Mouse (Mus musculus) frontal cortex, adult 2 months (tissue): ENCODE measurements around the gene Evc. TPM values are rescaled to one million over a fixed set of nuclear protein-coding genes. Genes with fewer than 3 reads are reported as not detected.
A peak's percentile ranks its signal among the peaks of the same experiment; 100 is the strongest.

Experiments
- DNase-seq, 2 experiments: peaks; one replicate each; pipeline ENCODE4 v3.0.0; 2022; ENCODE audit warnings: low spot score in 1 of 2; ENCODE audit errors: extremely low spot score in 1 of 2
- polyA plus RNA-seq: library from polyadenylated mRNA; depleted of rRNA; stranded (reverse); fragments of >200 nt; gene quantifications from 2 replicates; pipeline ENCODE4 v1.2.3, GENCODE M21; 2012; rRNA removed

Evc gene
- 13.8 and 14.0 TPM in 2 replicates for polyA plus RNA-seq

DNA sequence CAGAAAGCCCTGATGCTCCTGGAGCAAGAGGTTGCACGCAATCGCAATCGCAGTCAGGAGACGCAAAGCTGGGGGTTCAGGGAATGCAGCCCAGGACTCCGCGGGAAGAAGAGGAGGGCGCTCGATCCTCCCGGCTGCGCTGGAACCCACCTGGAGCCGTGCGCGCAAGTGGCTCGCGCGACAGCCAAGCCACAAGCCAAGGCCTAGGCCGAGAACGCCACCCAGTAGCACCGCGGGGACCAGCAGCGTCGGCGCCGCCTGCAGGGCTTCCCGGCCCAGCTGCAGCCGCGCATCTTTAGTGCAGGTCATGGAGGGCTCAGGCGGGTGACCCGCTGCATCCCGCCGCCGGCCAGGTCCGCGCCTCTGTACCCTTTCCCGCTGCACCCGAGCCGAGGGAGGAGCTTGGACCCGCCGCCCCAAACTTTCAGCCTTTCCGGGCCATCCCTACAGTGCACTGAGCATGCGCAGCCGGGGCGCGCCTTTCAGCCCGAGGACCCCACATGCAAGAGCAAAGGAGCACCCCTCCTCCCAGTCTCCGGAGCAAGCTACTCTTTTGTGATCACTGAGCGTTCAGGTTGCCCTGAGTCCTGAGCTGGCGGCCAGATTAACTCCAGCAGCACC, at the start of gene Evc:
TSS of gene Evc (minus strand) at position 410 of the 621 bp plus-strand sequence.
- DNase-seq: peak in 1 of 2 experiments; percentile 49

DNA sequence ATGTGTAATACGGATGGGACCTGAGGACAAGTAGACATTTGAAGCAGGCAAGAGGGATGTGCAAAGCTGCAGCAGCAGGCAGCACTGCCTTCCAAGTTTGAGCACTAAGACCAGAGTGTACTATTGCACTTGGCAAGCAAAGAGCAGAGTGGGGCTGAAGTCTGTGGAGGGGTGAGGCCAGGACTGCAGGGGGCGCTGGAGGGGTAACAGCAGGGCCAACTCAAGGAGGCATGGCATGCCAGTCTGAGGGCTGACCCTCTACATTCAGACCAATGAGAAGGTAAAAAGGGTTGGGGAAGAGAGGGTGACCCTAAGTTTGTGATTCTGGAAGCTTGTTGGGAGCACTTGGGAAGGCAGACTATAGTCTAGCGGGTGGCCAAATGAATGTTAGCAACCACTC, 46.9 kb upstream of the Evc start:
- DNase-seq: no peak

DNA sequence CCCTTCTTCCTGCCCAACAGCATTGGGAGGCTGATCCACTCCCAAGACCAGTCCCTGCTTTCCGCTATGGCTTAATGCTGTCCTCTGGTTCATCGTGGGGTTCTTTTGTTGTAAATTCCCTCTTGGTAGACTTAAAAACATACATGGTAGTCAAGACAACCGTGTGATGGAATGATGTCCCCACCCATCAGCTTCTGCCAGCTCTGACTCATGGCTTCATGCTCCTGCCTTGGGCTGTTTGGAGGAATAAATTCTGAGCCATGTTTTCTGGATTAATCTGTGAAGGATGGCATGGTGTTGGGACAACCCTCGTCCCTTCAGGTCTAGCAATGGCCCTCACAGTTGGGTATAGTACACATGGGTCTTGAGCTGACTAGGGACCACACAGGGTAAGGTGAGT, 43.9 kb upstream of the Evc start:
- no peak for DNase-seq

DNA sequence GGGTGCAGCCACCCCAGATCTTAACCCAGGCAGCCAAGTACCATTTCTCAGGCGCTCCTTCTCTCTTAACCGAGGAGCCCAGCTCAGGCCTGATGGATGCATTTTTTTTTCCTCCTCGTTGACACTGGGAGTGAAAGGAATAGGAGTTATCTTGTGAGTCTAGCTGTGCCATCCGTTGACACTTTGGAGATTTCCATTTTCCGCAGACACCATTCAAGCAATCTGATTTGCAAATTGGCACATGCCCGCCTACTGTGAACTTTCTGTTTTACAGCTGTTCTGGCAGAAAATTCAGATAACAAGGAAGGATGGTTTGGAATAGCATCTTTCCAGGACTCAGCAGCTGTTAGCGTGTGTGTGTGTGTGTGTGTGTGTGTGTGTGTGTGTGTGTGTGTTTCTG, 40.7 kb upstream of the Evc start:
- DNase-seq: peak in 1 of 2 experiments; percentile 17

DNA sequence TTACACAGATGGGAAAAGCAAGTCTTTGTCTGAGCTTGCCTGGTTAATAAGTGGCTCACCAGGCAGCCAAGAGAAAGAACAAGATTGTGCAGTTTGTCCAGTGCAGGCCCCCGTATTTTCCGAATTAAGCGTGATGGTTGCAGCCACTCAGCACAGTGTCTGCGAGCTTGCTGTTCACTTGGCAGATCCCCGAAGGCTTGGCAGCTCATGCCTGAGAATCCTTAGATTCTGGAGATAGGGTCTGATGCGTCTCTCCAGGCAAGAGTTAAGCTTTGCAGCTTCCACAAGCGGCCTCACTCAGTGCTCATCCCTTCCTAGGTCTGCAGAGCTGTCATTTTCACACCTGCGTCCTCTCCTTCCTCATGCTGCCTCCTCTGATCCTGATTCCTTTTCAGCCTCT, 32.1 kb upstream of the Evc start:
- DNase-seq: no peak

DNA sequence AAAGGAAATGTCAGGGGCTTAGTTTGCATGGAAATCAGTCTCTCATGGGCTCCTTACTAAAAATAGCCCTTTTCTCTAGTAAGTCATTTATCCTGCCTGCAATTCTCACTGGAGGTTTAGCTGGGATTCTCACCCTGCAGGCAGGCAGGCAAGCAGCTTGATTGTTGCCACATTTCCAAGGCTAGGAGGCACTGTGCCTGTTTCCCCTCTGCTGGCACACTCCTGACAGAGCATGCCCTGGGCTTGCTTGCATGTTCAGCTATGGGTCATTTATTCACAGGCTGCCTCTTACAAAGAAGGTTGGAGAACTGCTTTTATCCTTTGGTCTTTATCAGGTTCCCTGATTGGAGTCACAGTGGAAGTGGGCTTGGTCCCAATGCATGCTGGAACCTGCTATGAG, 29.1 kb upstream of the Evc start:
- no peak for DNase-seq

DNA sequence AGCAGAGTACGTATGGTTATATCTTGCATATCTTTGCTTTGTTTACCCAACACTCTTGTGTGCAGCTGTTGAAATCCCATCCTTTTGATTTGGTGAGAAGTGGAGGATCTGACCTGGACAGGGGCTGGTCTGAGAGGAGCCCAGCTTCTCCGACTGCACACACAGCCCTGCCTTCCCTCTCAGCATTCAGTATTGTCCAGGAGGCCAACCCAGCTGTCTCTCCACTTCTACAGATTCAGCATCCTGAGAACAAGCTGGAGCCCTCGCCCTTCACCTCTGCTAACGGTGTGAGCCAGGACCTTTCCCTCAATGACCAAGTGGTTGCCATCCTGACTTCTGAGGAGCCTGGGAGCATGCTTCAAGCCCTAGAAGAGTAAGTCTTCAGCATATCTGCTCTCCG, 26.6 kb upstream of the Evc start:
- DNase-seq: no peak

DNA sequence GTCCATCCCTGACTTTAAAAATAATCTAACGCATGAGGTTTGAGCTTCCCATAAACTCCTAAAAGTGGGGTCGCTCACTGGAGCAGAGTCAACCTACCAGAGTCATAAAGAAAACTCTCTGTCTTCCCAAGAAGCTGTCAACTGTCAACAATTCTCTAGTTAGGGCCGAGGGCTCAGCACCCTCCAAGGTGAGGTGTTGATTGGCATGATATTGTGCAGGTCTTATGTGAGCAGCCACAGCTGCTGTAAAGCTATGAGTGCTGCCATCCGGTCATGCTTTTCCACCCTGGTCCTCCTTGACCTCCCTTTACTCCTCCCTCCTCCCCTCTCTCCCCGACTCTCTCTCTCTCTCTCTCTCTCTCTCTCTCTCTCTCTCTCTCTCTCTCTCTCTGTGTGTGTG, 25.9 kb upstream of the Evc start:
- no peak for DNase-seq

DNA sequence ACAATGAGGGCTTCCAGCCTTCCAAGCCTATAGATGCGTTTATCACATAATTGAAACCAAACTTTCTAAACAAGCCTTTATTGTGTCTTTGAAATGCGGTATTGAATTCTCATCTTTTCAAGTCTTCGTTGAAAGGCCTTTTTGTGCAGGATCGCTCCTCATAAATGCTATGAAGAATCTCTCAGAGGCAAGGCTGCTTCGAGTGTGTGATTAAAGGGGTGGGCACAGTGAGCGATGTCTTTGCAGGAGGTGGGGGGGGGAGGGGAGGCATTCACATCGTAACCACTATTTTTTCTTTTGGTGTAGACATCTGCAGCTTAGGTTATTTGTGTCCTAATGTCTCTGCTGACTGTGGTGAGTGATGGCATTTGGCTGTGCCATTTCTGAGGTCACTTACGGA, 19.3 kb upstream of the Evc start:
- DNase-seq: no peak

DNA sequence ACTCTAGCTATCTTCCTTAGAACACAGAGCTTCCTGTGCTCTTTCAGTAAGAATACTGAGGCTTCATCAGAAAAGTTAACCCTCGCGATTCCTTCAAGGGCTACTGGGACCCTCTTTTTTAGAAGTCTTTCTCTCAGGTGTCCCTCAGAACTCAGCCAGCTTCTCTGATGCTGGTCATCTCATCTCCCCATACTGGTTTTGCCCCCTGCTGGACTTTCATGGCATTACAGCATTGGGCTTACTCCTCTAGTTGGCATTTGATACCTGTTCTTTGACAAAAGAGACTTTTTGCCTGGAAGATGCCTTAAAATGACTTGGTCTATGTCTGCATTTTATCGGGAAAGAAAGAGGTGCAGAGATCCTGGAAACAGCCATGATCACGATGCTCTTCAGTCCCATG, 17.7 kb upstream of the Evc start:
- DNase-seq: peak in 1 of 2 experiments; percentile 78

DNA sequence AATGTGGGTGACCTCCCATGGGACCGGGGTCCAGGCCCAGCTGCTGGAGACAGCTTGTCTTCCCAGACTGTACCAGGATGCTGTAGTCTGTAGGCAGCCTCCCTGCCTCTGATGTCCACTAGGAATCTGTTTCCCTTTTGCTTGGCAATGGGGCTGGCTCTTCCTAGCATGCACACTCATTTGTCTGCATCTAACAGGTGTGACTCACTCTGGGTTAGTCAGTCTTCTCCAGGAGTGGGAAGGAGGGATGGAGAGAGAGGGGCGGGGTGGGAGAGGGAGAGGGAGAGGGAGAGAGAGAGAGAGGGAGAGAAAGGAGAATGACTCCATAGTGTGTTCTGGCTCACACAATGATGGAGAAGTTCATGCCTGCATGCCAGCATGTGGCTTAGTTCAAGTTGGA, 15.1 kb upstream of the Evc start:
- no peak for DNase-seq

DNA sequence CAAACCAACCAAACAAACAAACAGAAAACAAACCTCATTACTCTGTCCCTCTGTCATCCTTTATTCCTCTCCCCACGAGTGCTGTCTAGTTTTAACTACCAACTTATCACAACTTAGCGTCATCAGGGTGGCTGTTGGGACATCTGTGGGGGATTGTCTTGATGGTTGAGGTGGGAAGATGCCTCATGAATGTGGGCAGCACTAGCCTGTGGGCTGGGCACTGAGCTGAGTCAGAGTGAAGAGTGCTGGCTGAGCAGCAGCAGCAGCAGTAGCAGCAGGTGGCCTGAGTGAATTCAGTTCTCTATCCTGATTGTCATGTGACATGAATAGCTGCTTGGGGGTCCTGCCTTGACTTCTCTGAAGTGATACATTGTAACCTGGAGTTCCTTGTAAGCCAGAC, 7.3 kb upstream of the Evc start:
- DNase-seq: no peak

DNA sequence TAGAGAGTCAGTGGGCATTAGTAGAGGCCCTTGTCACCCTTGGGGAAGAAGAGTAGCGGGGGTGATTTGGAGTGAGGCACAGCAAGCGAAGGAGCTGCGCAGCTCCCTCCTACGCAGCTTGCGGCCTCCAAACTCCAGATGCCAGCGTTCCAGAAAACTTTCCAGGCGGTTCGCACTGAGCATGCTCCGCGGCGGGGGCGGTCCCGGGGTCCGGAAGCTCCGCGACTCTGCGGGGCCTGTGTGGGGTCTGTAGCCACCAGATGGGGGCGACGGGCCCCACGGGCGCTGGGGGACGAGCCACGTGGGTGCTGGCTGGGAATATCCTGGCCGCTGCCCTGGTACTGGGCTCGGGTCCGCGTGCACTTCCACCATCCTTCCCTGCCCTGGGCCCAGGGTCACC, 1.6 kb upstream of the Evc start, which contains the start of gene Evc2:
TSS of gene Evc2 (plus strand) at position 212 of the 400 bp plus-strand sequence.
- peak; percentile 50 to 92 for DNase-seq

DNA sequence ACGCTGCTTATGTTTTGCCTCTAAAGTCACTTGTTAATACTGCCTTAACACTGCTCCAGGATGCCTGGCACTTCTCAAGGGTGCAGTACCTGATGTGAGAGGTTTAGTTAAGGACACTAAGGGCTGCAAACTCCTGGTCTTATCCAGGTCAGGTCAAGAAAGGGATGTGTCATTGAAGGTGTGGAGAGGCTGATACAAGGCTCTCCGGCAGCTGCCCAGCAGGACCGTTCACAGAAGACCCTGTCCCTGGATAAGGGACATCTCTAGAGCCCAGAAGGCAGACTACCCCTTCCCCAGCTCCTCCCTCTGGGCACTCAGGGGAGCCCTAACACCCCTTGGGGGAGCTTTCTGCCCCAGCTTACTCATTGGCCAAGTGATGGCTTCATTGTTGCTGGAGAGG, 1.0 kb upstream of the Evc start:
- no peak for DNase-seq

DNA sequence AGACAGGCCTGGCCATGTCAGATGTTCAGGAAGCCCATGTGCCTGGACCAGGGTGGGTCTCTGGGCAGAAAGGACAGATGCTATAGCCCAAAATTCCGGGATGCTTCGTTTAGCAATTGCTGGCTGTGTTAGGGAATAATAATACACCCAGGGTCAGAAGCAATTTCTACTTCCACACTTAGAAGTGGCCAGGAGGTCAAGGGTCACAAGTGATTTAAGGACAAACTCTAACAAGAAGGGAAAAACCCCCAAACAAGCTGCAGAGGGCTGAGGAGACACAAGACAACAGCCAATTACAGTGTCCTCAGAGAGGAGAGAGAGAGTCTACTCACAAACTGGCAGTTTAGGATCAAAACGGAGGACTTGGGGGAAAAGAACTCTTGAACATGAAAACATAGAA, 1.6 kb downstream of the Evc start:
- no peak for DNase-seq

DNA sequence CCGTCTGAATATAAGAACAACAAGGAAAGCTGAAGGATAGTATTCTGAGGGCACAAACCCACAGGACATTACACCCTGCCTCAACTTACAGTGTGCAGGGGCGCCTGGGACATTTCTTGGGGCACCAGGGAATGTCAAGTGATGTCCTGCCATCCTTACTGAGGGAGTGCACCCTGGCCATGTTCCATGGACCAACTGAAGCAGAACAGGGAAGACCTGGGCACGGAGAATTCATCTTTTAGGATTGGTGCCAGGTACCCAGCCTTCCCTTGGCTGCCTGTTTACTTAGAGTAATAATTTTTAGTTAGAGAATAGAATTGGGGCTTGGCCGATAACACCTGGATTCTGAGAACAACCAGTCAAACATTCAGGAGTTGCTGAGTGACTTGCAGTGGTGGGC, 4.6 kb downstream of the Evc start:
- no peak for DNase-seq

DNA sequence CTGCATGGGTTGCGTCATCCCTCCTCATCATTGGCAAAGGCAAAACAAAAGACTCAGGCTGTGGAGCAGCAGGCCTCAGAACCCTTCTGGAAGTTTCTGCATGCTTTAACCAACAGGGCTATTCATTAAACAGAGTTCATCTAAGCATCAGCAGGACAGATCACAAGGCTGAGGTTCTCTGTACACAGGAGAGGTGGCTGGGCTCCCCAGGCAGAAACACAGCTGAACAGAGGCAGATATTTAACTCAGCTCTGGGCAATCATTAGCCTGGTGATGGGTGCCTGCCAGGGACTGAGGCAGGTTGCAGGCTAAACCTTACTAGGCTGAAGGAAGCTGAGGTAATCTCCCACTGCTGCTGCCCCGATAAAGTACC, 5.6 kb downstream of the Evc start:
- no peak for DNase-seq

DNA sequence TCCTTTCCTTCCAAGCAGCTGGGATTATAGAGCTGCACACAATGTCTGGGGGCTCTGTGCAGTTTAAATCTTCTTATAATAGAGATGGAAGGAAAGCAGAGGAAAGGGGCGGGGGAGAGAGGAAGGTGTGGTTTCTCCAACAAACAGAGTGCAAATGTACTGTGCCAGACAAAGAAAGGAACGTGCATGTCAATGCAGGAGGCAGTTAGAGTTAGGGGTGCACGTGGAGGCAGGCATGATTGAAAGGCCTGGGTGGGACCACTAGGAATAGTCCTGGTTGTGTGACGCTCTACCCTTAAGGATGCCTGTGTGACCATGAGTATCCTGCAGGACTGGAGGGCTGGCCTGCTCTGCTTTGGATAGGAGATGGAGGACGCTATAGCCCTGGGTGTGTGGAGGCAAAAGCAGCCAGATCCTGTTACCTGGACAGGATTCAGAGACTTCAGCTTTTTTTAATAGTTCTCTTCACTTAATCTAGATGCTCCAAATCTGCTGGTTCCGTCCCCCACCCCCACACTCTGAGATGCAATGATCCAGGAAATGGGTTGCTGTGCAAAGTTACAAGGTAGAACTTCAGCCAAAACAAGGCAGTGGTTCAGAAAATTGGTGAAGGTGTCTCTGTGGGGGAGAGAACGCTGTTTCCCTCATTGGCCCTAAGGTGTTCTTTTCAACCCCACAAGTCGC, 6.1 kb downstream of the Evc start:
- DNase-seq: no peak

DNA sequence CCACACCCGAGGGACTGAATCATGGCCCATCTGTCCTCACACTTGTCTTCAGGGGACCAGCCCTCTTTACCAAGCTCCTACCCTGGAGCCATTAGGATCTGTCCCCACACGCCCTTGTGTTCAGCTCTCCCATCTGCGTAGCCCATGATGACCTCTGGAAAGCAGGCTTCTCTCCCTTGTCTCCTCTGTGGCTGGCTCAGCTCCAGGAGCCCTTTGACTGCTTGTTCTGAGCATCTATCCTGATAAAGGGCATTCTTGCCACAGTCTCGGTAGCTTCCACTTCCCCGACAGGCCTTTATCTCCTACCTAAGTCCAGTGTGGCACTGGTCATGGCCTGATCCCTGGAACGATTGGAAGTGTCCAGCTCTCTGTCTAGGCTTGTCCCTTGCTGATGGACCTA, 10.0 kb downstream of the Evc start:
- no peak for DNase-seq

DNA sequence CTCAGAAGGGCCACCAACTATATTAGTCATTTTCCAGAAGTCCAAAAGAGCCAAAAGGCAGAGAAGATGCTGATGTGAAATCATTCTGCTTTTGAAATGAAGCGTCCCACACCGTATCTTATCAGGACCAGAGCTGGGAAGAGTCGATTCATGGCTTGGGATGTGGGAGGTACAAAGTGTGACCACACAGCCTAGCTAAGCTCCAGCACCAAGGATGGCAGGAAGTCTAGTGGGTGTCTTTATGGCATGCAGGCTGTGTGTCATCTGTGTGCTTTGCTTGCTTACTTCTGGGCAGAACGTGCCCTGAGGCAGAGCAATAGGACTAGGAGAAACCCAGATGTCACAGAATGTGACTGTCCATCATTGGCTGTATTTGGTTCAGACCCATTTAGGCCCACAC, 15.9 kb downstream of the Evc start:
- DNase-seq: peak in 1 of 2 experiments; percentile 25

DNA sequence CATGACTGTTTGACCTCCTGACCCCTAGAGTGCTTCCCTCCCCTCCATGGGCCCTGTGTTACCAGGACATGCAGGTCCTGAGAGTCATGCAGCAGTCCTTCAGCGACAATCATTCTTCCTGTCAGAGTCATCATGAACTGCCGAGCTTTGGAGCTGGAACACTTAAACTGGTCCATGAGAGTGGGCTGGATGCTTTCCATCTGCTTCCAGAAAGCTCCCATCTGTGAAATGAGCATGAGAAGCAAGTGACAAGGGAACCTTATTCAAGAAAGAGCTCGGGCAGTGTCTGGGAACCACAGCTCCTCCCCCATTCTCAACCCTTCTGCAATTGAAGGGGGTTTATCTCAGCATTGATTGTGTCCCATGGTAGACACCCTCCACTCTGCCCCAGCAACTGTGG, 16.5 kb downstream of the Evc start:
- peak; percentile 35 to 65 for DNase-seq

DNA sequence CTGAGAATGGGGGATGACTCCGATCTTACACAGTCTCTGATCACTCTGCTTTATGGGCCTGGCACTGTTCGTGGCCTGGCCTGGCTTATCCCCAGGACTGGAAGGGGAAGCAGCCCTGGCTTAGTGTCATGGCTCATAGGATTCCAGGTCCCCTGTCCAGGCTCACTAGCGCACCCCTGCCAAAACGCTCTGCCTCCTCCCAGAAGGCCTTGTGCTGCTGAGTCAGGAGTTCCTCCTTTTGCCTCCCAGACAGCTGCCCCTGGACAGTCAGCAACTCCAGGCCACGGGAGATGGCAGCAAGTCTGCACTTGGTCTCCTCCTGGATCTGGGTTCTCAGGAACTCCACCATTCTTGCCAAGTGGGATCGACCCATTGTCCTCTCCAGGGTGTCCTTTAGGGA, 18.0 kb downstream of the Evc start:
- no peak for DNase-seq
